Mouse (Mus musculus): ENCODE data around the gene Rgs17.
"Not testable (repeated sequence)": the region's sequence is repeated elsewhere in the genome, so short reads cannot be mapped to it uniquely, and the experiment has no call there.

Gene Rgs17

DNA sequence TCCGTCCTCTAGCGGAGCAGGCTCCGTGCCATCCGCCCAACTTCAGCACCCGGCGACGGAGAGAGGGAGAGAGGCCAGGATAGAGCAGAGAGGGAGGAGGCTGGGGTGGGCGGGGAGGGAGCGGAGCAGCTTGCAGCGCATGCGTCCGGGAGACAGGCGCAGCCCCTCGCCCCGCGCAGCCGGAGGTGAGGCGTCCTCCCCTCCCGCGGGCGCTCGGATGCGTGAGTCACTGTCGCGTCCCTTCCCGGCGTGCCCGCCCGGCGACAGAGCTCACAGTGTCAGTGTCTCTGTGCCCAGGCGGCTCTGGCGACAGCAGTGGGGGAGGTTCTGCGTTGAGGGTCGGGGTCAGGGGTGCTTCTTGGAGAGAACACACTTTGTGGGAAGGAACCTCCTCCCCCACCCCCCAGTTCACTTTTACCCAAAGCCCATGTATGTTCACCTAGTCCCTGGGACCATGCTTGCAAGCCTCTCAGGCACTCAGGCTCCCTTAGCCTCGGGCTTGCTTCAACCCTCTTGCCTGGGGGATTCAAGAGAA, at the start of gene Rgs17:
TSS of gene Rgs17 (minus strand) at position 107 of the 535 bp plus-strand sequence.
- peak; percentile 59 for DNase-seq (ENCODE audit: low spot score)

GRCm38 (mm10) chr10:5967655-5968054, 45.5 kb upstream of the Rgs17 start:
- no peak for DNase-seq (ENCODE audit: low spot score)

DNA sequence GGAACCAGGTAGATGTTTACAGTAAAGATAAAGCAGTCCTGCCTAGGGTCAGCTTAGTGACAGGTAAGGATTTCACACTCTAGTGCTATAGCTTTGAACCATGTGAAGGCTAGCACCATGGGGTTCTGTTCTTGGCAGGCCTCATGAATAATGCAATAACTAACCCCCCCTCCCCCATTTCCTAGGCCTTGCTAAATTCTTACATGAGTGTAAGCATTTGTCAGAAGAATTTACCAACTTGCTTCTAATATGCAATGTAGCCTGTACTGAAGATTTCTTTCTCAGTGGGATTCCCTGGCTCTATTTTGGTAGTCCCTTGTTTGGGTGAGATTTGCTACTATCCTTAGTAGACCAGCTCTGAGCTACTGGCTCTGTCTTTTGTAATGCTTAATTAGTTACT, 31.6 kb upstream of the Rgs17 start:
- not testable (repeated sequence) for DNase-seq (ENCODE audit: low spot score)

- DNase-seq (ENCODE audit: low spot score) = no peak
Observed at GRCm38 (mm10) chr10:5924261-5924660, 2.1 kb upstream of the Rgs17 start.

DNA sequence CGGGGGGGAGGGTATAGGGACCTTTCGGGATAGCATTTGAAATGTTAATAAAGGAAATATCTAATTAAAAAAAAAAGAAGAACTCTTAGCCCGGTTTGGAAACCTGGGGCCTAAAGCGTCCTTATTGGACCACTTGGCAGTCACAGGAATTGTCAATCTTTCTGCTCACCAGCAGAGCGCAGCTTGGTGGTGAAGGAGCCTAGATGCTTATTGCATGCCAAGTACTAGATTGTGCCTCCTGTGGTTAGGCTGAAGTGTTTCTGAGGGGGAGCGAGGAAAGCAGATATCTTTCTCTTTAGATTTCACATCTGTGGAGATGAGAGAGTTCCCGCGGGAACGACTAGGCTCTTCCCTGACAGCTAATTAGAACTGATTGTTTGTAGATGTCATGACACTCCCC, 896 bp upstream of the Rgs17 start:
- no peak for DNase-seq (ENCODE audit: low spot score)

DNA sequence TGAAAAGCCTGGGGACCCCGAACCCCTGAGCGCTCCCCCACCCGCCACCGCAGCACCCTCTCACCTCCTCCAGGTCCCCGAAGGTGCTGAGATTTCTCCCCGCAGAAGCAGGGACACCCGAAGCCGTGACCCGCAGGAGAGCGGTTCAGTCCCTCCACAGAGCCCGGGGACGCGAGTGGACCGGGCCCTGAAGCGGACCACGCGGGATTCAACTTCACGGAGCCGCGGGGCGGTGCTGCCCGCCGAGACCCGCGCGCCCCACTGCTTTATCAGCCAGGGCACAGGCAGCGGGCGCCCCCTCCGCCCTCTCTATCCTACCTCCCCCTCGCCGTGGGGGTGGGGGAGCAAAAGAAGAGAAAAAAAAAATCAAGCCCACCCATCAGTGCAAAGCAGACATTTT, 429 bp downstream of the Rgs17 start:
- no peak for DNase-seq (ENCODE audit: low spot score)

DNA sequence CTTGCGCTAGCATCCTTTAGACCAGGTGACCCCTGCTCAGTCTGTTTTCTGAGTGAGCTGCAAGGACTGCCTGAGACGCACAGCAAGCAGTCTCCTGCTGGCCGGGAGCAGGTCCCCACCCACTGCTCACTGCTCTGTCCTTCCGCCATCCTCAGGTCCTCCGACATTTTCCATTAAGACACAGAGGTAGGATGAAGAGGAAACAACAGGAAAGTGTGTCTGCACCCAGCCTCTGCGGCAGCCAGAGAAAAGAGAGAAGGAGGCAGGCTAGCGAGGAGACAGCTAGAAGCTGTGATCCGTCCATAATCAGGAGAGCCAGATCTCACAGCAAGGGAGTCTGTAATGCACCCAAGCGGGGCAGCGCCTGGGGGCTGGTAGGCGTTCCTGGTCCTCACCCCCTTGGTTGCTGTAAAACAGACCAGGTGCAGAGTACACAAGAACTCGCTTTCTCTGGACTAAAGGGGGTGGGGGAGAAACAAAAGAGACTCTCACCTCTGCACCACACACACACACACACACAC, 1.1 kb downstream of the Rgs17 start:
- DNase-seq (ENCODE audit: low spot score) = peak; percentile 10

DNA sequence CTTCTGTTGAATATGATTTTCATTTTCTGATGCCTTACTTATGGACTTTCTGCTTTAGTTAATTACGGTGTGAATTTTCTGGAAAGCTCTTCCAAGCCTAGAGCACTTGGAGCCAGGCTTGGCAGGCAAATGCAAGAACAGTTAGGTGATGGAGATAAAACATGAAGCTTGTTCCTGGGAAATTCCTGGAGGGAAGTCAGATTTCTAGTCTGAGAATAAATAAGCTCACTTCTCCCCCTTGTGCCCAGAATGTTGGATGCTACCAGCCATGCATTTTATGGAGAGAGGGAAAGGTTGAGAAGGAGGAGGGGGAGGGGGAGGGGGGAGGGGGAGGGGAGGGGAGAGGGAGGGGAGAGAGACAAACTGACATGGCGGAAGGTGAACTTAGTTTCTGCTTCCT, 17.8 kb downstream of the Rgs17 start:
- no peak for DNase-seq (ENCODE audit: low spot score)

DNA sequence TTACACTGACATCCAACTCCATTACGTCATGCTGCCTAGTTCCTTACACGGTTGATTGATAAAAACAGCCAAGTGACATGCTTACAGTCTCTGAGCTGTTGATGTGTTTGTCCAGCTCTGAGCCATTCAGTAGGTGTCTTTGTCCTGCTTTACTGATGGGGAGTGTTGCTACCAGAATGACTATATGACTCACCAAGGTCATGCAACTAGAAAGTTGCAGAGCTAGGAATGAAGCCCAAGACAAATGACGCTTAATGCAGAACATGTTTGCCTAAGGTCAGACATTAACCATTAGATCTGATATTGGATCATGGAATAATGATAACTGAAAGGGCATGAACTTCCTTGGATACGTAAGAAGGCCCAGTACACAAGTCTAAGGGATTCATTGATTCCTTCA, 20.4 kb downstream of the Rgs17 start:
- DNase-seq (ENCODE audit: low spot score) = no peak

DNA sequence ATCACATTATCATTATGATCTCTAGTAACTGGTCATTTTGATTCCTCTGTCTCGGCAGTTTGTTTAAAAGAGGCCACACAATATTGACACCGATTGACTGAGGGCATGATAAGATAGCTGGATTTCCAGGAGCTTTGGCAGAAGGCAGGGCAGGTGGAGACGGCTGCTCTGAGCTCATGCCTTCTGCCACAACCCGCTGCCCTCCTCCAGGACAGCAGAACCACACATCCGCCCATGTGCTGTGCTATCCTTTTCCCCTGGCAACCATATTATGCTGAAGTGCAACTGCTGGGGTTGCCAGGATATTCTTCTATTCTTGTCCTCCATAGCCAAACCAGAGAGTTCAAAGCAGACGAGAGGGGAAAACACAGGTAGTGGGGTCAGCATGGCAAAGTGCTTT, 21.5 kb downstream of the Rgs17 start:
- DNase-seq (ENCODE audit: low spot score) = no peak

DNA sequence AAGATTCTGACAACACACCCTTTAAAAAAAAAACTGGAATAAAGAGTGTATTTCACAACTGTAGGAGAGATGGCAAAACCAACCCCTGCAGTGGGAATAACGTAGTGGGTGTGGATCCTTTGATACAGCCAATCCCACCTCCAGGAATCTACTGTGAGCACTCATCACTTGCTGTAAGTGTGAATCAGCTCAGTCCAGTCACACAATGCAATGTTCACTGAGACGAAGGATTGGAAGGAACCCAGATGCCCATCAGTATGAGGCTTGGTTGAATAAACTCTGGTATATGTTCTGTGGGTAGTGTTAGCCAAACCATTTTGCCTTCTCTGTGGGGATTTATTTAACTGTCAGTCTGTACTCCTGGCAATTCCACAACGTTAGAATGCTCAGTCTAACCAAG, 45.1 kb downstream of the Rgs17 start:
- DNase-seq (ENCODE audit: low spot score) = no peak

GRCm38 (mm10) chr10:5871081-5871480, 51.1 kb downstream of the Rgs17 start:
- DNase-seq (ENCODE audit: low spot score) = no peak

GRCm38 (mm10) chr10:5867981-5868552, 54.1 kb downstream of the Rgs17 start:
- no peak for DNase-seq (ENCODE audit: low spot score)

GRCm38 (mm10) chr10:5865996-5866395, 56.2 kb downstream of the Rgs17 start:
- DNase-seq (ENCODE audit: low spot score) = no peak

- DNase-seq (ENCODE audit: low spot score) = no peak
Observed at GRCm38 (mm10) chr10:5862669-5863068, 59.5 kb downstream of the Rgs17 start.

DNA sequence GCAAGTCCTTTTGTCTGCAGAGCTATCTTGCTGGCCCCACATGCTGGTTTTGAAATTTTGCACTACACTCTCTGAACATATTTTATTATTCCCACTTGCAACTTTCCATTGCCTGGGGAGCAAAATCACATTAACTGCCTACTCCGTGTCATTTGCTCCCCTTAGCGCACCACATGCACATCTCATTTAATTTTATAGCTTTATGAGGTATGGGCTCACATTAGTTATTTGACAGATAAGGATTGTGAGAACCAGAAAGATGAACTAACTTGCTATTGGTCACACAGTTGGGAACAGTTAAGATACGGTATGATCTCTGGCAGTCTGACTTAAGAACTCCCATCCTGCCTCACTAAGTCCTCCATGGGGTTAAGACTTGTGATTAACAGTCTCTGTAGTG, 61.4 kb downstream of the Rgs17 start:
- DNase-seq (ENCODE audit: low spot score) = no peak

- no peak for DNase-seq (ENCODE audit: low spot score)
Observed at GRCm38 (mm10) chr10:5859729-5860128, 62.5 kb downstream of the Rgs17 start.

DNA sequence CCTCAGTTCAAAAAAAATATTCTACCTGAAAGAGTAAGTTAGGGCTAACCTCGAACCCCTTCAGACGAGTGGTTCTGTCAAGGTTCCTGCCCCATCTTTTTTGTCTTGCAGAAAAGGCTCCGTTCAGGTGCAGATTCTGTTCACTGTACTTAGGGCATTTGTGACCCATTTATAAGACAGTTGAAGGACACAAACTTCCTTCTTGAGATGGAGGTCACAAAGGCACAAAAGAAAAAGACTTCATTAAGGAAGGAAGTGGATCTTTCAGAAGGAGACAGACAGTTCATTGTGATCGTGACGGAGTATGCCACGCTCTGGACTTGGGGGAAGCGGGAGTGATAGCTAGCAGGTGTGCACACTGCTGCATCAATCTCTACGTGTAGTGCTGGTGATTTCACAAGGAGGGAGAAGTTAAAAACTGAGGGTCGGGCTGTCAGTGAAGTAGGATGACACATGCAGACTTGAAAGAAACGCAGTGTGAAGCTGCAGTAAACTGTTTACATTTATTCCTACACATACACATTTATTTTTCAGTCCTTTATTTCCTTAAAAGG, 64.1 kb downstream of the Rgs17 start:
- DNase-seq (ENCODE audit: low spot score) = no peak

GRCm38 (mm10) chr10:5853290-5853868, 68.8 kb downstream of the Rgs17 start:
- no peak for DNase-seq (ENCODE audit: low spot score)

- DNase-seq (ENCODE audit: low spot score) = no peak
Observed at GRCm38 (mm10) chr10:5846939-5847338, 75.3 kb downstream of the Rgs17 start.

GRCm38 (mm10) chr10:5841369-5841768, 80.8 kb downstream of the Rgs17 start:
- peak; percentile 5 for DNase-seq (ENCODE audit: low spot score)

GRCm38 (mm10) chr10:5826336-5827025, 95.7 kb downstream of the Rgs17 start:
- no peak for DNase-seq (ENCODE audit: low spot score)

DNA sequence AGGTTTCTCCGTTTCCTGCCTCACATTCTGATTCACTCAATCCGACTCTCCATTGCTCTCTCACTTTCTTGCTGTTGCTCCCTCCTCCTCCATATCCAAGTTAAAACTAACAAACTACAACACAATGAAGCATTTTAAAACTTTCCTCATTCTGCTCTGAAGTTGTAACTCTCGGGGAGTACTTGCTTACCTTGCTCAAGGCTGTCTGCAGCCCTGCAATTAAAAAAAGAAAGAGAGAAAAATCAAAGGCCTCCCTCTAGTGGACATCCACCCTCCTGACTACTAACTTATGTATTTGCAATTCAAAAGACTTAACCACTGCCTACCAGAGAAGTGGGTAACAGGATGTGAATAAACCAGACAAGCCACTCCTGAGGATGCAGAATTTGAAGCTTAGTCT, 97.4 kb downstream of the Rgs17 start:
- DNase-seq (ENCODE audit: low spot score) = no peak

Measured in ovary, postnatal 36 days (tissue).